Mouse (Mus musculus) thymus, adult 2 months (tissue): Measurements from ENCODE around the gene Tnfrsf9.

Source experiments
- CTCF ChIP-seq: fragments of 200-500 bp; IDR thresholded peaks from 2 replicates; pipeline ENCODE4 v1.5.1; 2012; ENCODE audit warnings: mild to moderate bottlenecking, control low read depth, low read length, moderate library complexity, borderline replicate concordance; ENCODE audit not compliant: control insufficient read depth, poor library complexity, insufficient read depth; ENCODE audit errors: extremely low read depth
- POLR2A ChIP-seq: fragments of 200-500 bp; IDR thresholded peaks from 2 replicates; pipeline ENCODE4 v1.6.1; 2012; ENCODE audit warnings: mild to moderate bottlenecking, low read length, control low read depth, moderate library complexity; ENCODE audit not compliant: control insufficient read depth, poor library complexity, insufficient read depth; ENCODE audit errors: extremely low read depth

GRCm38 (mm10) chr4:150979455-150979854 lies 65.1 kb downstream of the Tnfrsf9 start:
- TF ChIP-seq CTCF (no peak), POLR2A (no peak)
